Comparison of ENCODE assay signal across 9 mouse cellular contexts in genomic region chr2:167419204-167419603, GRCm38 (mm10). TPM values are rescaled to one million over a fixed set of nuclear protein-coding genes. Genes with fewer than 3 reads are reported as not detected.
DNase-seq lines count a peak whose midpoint lies in the region; ATAC-seq and TF ChIP-seq lines count a peak whose summit lies in the region.
"Had no signal": no experiment of that assay in that cellular context is flagged by ENCODE, and none has a peak within 500 bp of the region (broad histone marks: within the 10 kb centered on the region; RNA-seq: fewer than 3 reads in every experiment).

No protein-coding gene starts in this region.

- H3K4me3 ChIP-seq in forebrain, postnatal 0 days (ENCODE audit: low read depth, low read length) = no peak overlapping the region
- no peak overlapping the region for H3K4me3 ChIP-seq in forebrain, embryonic 13.5 days
- no peak overlapping the region for H3K4me3 ChIP-seq in bone marrow, adult 2 months (replicated peaks; ENCODE audit: control insufficient read depth, low read depth, low read length)
- H3K4me3 ChIP-seq in small intestine, adult 2 months (ENCODE audit: low read depth, low read length) = no peak overlapping the region
- H3K4me3 ChIP-seq: limb, embryonic 15.5 days had no signal

- TF ChIP-seq POLR2A in bone marrow, adult 2 months (IDR thresholded peaks at IDR 0.05; ENCODE audit: borderline replicate concordance, control insufficient read depth, low read depth, low read length) = no peak
- no peak for TF ChIP-seq POLR2A in small intestine, adult 2 months (IDR thresholded peaks at IDR 0.05; ENCODE audit: low read depth, low read length)

- H3K27ac ChIP-seq in forebrain, postnatal 0 days (ENCODE audit: low read depth, low read length) = no peak overlapping the region
- H3K27ac ChIP-seq in forebrain, embryonic 13.5 days = no peak overlapping the region
- no peak overlapping the region for H3K27ac ChIP-seq in bone marrow, adult 2 months (ENCODE audit: control insufficient read depth, insufficient read depth, low read depth, low read length, poor library complexity)
- H3K27ac ChIP-seq in small intestine, adult 2 months (ENCODE audit: insufficient read depth, low read depth, low read length) = no peak overlapping the region
- H3K27ac ChIP-seq: limb, embryonic 15.5 days had no signal

- ATAC-seq in forebrain, postnatal 0 days = no peak
- ATAC-seq in forebrain, embryonic 13.5 days = no peak
- ATAC-seq in erythroblast, adult 5-6 weeks (replicated peaks; ENCODE audit: low FRiP score, poor library complexity, severe bottlenecking) = peak; percentile 53

- H3K9ac ChIP-seq in forebrain, postnatal 0 days = no peak overlapping the region
- H3K9ac ChIP-seq in forebrain, embryonic 13.5 days = no peak overlapping the region
- H3K9ac ChIP-seq: limb, embryonic 15.5 days had no signal

- no peaks in the 10 kb centered on the region for H3K27me3 ChIP-seq in forebrain, postnatal 0 days (ENCODE audit: insufficient read depth, low read length)
- no peaks in the 10 kb centered on the region for H3K27me3 ChIP-seq in forebrain, embryonic 13.5 days
- H3K27me3 ChIP-seq in small intestine, adult 2 months (ENCODE audit: control insufficient read depth, insufficient read depth, low read length) = no peaks in the 10 kb centered on the region
- H3K27me3 ChIP-seq: limb, embryonic 15.5 days had no signal

- H3K9me3 ChIP-seq in forebrain, postnatal 0 days (ENCODE audit: low read length) = no peaks in the 10 kb centered on the region
- H3K9me3 ChIP-seq in forebrain, embryonic 13.5 days (replicated peaks) = no peaks in the 10 kb centered on the region; the same call in 1 of the 2 replicates
- H3K9me3 ChIP-seq: limb, embryonic 15.5 days had no signal

- H3K4me1 ChIP-seq in forebrain, postnatal 0 days (ENCODE audit: insufficient read depth) = peaks cover 10% of the 10 kb centered on the region; the same call in 1 of the 2 replicates
- peaks cover 24% of the 10 kb centered on the region for H3K4me1 ChIP-seq in forebrain, embryonic 13.5 days
- no peaks in the 10 kb centered on the region for H3K4me1 ChIP-seq in bone marrow, adult 2 months (ENCODE audit: control insufficient read depth, insufficient read depth, low read length)
- peaks cover 32% of the 10 kb centered on the region for H3K4me1 ChIP-seq in small intestine, adult 2 months (ENCODE audit: control insufficient read depth, insufficient read depth, insufficient read length, low read length)

- H3K36me3 ChIP-seq in forebrain, postnatal 0 days (ENCODE audit: insufficient read depth) = 0 out of 2 replicates have a peak, but pooled peaks cover under 1% of the 10 kb centered on the region
- H3K36me3 ChIP-seq in forebrain, embryonic 13.5 days (ENCODE audit: poor library complexity, severe bottlenecking) = peaks cover 6% of the 10 kb centered on the region
- H3K36me3 ChIP-seq in small intestine, adult 2 months (ENCODE audit: control insufficient read depth, insufficient read depth, low read length) = no peaks in the 10 kb centered on the region

- peak; percentile 74 for DNase-seq in forebrain, postnatal 0 days
- peak; percentile 95 to 96 for DNase-seq in B cell, adult 2 months
- DNase-seq in kidney, postnatal 10 days = peak; percentile 80
- peak; percentile 81 for DNase-seq in lung, postnatal 10 days

- WGBS in forebrain, postnatal 0 days = 16% methylated on average over 1 of the region's 1 CpGs
- WGBS in forebrain, embryonic 13.5 days = 33% methylated on average over 1 of the region's 1 CpGs
- WGBS in bone marrow, adult 2 months = 18% methylated on average over 1 of the region's 1 CpGs
- 38% methylated on average over 1 of the region's 1 CpGs for WGBS in small intestine, adult 2 months

- peak; percentile 92 for TF ChIP-seq CTCF in forebrain, postnatal 0 days (IDR thresholded peaks at IDR 0.05; ENCODE audit: low read depth)
- peak; percentile 98 for TF ChIP-seq CTCF in bone marrow, adult 2 months (IDR thresholded peaks at IDR 0.05; ENCODE audit: control insufficient read depth, insufficient read depth, low read length)
- peak; percentile 99; the same call in 1 of the 2 replicates for TF ChIP-seq CTCF in small intestine, adult 2 months (IDR thresholded peaks at IDR 0.05; ENCODE audit: extremely low read depth, insufficient read length, insufficient replicate concordance, low read depth, low read length)

- no peak overlapping the region for H3K4me2 ChIP-seq in forebrain, postnatal 0 days (ENCODE audit: low read depth)
- H3K4me2 ChIP-seq in forebrain, embryonic 13.5 days = no peak overlapping the region
- H3K4me2 ChIP-seq: limb, embryonic 15.5 days had no signal

RNA-seq across cellular contexts. Expression of gene Slc9a8, which starts 2.3 kb away (rescaled TPM):
- total RNA-seq in forebrain, postnatal 0 days (2014; rRNA removed) = 23.5 and 38.4 TPM in 2 replicates
- polyA plus RNA-seq in forebrain, postnatal 0 days (2015; fragmentation: Nextera tagmentation; extraction: Ambion mirVana) = 10.9 and 18.0 TPM in 2 replicates
- polyA plus RNA-seq in forebrain, embryonic 13.5 days (2015; fragmentation: Nextera tagmentation; extraction: Ambion mirVana) = 19.5 and 21.1 TPM in 2 replicates
- 20.2 and 49.4 TPM in 2 replicates for polyA plus RNA-seq in bone marrow, adult 2 months (2011; ENCODE audit: insufficient read depth, insufficient read length, low replicate concordance, missing spikeins)
- 123 and 129 TPM in 2 replicates for total RNA-seq in erythroblast, adult 5-6 weeks (2015; ENCODE audit: low replicate concordance)
- 111 and 194 TPM in 2 replicates for total RNA-seq in erythroblast, adult 5-6 weeks (2017; ENCODE audit: low replicate concordance)
- polyA plus RNA-seq in small intestine, adult 2 months (2012; rRNA removed) = 19.8 and 34.8 TPM in 2 replicates
